Mouse (Mus musculus) adrenal gland, postnatal 14 days (tissue): ENCODE results near the gene Optn. TPM values are rescaled to one million over a fixed set of nuclear protein-coding genes. Genes with fewer than 3 reads are reported as not detected.

Experiments
- DNase-seq: peaks from one replicate; pipeline ENCODE4 v3.0.0; 2021; ENCODE audit warnings: mixed read lengths
- total RNA-seq: library from RNA; stranded (reverse); gene quantifications from 2 replicates; pipeline ENCODE4 v1.2.3, GENCODE M21; 2021

Optn gene
- total RNA-seq, 1 experiment from 2014 or later: 77.7 TPM

DNA sequence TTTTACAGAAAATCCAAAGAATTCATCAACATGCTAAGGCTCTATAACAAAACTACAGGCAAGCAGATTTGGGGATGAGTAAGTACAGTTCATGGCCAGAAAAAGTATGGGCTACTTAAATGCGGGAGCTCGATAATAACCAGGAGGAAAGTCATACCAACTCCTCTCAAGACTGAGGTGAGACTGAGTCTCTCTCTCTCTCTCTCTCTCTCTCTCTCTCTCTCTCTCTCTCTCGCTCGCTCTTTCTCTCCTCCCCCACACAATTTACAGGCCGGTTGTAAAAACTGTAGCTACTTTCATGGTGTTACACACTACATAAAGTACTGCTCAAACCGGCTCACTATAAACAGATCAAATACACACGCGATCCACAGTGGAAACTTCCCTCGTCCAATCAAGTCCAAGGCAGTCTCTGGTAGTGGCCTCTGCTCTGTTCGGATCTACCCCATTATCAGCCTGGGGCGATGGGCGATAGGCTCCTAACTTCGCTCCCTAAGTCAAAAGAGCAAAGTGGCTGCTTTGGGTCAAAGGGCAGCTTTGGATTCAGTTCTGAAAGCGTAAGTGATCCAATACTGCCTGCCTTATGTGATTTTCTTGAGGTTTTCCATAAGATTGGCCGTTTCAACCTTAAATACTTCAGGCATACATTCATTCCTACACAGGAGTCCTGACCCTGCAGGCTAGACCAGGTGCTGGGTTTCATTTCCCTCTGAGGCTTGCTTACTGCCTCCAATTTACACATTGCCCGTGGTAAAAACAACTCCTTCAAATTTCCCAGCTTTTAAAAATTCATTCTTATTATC, 1.2 kb downstream of the Optn start:
- DNase-seq: peak; percentile 17

- DNase-seq: peak; percentile 28
These were observed 2.6 kb downstream of the Optn start for GRCm38 (mm10) chr2:5061133-5061708.

DNA sequence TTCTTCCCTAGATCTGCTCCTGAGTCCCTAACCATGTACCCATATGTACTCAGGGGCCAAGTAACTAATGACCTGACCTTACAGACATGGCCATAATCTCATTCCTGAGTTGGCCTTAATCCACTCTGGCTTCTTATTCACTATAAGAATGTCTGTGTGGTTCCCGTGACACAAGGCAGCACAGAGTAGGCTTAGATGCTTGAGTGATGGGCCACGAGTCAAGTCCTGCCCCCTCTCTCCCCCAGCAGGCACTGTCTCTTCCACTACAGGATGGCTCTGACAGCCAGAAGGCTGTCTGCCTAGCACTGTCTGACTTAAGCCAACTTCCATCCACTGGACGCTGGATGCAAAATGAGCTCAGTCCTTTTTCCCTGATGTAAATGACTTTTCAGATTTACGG, 3.9 kb downstream of the Optn start:
- DNase-seq: no peak

- no peak for DNase-seq
These were observed 5.4 kb downstream of the Optn start for GRCm38 (mm10) chr2:5058436-5058835.

DNA sequence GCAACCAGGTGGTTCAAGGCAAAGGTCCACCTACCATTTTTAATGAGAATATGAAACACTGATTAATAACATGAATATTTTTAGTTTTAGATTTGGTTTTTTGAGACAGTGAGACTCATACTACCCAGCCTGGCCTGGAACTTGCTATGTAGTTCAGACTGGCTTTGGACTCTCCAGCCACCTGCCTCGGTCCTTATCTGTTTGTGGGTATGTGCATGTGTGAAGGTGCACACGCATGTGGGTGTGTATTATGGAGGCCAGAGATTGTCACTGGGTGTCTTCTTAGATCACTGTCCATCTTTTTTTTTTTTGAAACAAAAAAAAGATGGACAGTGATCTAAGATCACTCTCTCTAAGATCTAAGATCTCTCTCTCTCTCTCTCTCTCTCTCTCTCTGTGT, 13.3 kb downstream of the Optn start:
- no peak for DNase-seq

GRCm38 (mm10) chr2:5047016-5047415, 16.8 kb downstream of the Optn start:
- DNase-seq: no peak

DNA sequence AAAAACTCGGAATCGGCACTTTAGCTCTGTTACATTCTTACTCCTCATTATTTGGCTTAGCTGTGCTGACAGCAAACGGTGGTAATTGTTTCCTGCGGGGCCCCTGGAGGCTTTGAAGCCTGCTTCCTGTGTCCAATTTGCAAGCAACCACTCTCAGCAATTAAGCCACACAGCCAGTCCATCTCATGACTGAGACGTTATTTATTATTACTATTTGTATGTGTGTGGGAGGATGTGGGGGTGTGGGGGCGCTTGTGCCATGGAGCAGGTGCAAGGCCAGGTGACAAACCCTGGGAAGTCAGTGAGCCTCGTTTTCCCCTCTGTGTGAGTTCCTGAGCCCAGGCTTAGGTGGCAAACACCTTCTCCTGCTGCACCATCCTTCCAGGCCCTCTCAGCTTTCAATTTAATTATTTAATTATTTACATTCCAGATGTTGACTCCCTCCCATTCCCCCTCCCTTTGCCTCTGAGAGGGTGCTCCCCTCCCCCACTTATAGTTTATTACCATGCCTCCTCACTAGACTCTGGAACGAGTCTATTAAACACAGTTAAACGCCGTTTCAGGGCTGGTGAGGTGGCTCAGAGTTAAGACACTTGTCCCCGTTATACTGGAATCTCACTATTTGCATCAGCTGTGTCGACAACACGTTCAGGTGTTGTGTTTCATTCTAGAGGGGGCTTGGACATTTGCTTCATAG, 18.4 kb downstream of the Optn start:
- no peak for DNase-seq

DNA sequence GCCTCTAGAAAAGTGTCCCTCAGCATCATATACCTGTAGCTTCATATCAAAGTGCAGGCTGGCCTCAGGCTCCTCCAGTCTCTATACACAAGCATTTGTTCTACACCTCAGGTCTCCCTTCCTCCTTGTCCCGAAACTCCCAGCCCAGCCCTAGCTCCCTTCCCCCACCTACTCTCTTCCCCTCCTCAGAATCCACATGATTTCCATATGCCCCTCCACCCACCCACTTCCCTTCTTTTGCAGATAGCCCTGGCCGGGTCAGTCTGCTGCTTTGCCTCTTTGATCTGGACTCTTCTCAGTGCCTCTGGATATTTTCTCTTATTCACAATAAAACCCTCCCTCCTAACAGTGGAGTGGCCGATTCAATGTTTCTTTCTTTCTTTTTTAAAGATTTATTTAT, 19.5 kb downstream of the Optn start:
- no peak for DNase-seq

GRCm38 (mm10) chr2:5043476-5043761, 20.4 kb downstream of the Optn start:
- no peak for DNase-seq

DNA sequence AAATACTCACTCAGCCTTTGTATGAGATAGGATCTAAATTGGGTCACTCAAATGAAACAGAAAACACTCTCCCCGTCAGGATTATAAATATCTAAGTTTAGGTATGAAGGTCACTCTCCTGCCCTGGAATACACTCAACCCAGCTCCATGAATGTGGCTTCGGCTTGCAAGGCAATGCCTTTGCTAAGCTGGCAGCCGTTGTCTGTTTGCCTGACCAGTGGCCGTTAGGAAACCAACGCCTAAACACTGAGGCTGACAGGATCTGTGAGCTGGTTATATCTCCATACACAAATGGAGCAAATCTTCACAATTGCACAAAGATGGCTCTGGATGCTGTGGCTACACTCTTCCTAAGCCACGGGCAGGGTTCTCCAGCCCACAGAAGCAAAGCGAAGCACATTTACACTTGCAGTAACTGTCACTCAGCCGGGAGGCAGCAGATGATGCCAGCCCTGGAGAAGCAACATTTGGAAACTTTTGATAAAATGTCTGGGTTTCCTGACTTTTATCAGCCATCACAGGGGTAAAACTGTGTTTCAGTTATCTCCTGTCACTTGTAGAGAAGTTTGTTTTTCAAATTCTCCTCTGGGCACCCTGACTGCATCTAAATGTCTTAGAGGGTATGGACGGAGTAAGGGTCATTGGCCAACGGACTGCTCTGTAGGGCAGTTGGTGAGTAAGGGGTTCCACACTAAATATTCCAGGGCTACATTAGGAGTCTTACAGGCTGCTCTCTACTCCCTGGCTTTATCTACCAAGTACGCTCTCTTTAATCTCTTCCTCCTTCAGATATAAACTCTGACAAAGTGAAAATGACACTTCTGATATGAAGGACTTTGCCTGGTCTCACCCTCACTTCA, 21.0 kb downstream of the Optn start:
- DNase-seq: peak; percentile 42

GRCm38 (mm10) chr2:5041854-5042253, 22.0 kb downstream of the Optn start:
- DNase-seq: no peak

- peak; percentile 57 for DNase-seq
These were observed 23.3 kb downstream of the Optn start for GRCm38 (mm10) chr2:5040281-5041161.

- DNase-seq: no peak
These were observed 24.3 kb downstream of the Optn start for GRCm38 (mm10) chr2:5039350-5040170.

- DNase-seq: no peak
These were observed 25.5 kb downstream of the Optn start for GRCm38 (mm10) chr2:5038320-5038719.

GRCm38 (mm10) chr2:5037390-5037789, 26.5 kb downstream of the Optn start:
- no peak for DNase-seq

DNA sequence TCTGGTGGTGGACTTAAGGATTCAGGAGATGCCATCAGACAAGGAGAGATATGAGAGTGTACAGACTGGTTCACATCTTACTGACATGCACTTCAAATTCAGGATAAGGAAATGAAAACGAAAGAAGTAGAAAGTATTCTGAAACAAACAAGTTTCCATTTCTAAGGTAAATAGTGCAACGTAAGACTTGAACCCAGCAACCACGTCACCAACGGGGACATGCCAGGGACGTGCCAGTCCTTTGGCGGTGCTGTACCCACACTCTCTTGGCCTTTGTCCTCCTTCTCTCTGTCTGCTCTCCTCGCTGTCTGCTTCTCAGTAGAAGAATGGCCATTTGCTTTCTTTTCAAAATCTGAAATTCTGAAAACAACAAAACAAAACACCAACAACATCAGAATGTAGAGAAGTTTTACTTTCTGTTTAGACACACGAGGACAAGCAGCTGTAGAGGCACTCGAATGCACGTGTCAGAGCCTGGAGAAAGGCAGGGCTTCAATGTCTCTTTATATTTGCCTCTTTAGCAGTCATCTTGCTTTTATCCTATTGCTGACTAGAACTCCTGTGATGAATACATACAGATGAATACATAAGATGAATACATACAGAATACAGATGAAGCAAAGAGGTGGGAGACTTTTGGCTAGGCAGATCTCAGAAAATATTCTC, 27.3 kb downstream of the Optn start:
- no peak for DNase-seq

GRCm38 (mm10) chr2:5035241-5035640, 28.6 kb downstream of the Optn start:
- DNase-seq: no peak

GRCm38 (mm10) chr2:5034801-5035200, 29.1 kb downstream of the Optn start:
- no peak for DNase-seq

DNA sequence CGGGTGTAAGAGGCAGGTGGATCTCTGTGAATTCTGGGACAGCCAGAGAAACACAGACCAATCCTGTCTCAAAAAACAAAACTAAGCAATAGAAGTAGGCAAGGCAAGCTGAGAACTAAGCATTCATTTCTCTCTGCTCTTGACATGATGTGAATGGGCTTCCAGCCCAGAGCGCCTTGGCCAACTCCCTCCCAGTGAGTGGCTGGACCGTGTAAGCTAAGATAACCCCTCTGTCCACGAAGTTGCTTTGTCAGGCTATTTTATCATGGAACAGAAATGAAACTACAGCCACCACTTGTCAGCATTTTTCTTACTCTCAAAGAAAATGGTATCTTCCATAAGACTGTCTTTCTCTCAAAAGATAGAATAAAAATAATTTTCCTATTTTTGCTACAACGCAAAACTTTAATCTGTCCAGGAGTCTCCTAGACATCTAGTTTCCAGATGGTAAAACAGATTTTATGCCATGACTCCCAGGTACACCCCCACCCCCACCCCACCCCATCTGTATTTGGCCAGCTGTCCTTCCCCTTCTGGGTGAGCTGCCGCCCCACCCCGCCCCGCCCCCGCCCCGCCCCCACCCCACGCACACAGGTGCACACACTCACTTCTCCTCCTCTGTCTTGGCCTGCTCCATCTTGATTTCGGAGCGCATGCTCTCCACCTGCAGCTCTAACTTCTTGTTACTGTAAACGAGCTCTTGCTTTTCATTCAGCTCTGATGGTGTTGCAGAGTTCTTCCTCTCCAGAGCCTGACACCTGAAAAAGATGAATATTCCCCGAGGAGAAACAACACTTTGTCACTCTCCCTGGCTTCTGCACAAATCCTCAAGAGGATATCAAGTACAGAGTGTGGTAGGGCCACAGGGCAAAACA, 30.1 kb downstream of the Optn start:
- no peak for DNase-seq
